Mouse (Mus musculus) testis, adult 2 months (tissue): ENCODE data around the gene Stk16.

Experiments
- CTCF ChIP-seq: fragments of 200-500 bp; IDR thresholded peaks from 2 replicates; pipeline ENCODE4 v1.5.1; 2012; ENCODE audit warnings: low read depth, mild to moderate bottlenecking, inconsistent platforms, low read length, moderate library complexity; ENCODE audit not compliant: control insufficient read depth, insufficient read depth, insufficient replicate concordance
- POLR2A ChIP-seq: fragments of 200-500 bp; IDR thresholded peaks from 2 replicates; pipeline ENCODE4 v1.6.1; 2012; ENCODE audit warnings: low read depth, mild to moderate bottlenecking, inconsistent platforms, low read length, moderate library complexity; ENCODE audit not compliant: control insufficient read depth

DNA sequence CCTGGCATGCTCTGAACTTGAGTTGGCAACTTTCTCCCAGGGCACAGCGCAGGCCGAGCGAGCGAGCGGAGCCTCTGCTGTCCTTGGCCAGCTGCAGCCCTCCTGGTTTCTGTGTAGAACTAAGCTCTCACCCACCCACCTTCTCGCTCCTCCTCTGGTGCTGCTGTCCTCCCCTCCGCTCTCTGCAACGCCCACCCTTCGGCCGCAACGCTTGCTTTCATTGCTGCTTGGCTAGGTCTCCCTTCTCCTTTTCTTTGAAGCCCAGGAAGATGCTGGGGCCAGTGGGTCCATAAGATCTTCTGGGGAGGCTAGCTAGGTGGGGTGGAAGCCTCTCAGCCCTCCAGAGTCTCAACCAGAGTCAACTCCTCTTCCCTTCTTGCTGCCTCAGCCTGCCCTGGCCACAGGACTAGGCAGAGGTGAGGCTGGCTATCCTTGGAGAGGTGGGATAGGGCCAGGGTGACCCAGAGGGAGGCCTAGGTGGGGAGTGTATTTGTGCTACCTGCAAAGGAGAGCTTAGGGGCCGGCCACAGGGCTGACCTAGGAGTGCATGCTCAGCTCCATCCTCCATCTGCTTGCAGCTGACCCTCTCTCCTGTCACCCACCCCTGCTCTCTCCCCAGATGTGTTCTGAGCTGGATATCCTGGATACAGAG is 33.7 kb downstream of the Stk16 start:
- TF ChIP-seq CTCF (no peak), POLR2A (no peak)
